Mouse (Mus musculus) thymus, adult 2 months (tissue): ENCODE measurements around the gene Arhgef11. TPM values are rescaled to one million over a fixed set of nuclear protein-coding genes. Genes with fewer than 3 reads are reported as not detected.

Experiments
- DNase-seq: peaks from one replicate; pipeline ENCODE4 v3.0.0; 2021
- H3K27ac ChIP-seq: fragments of 200-500 bp; 2 replicates; pipeline ENCODE4 v1.5.1; 2012; ENCODE audit warnings: low read length, control low read depth; ENCODE audit not compliant: control insufficient read depth, insufficient read depth
- H3K27me3 ChIP-seq: fragments of 200-500 bp; 2 replicates; pipeline ENCODE4 v1.6.1; 2012; ENCODE audit warnings: mild to moderate bottlenecking, low read length, moderate library complexity, mixed read lengths; ENCODE audit not compliant: control insufficient read depth, insufficient read depth
- H3K36me3 ChIP-seq: fragments of 200-500 bp; 2 replicates; pipeline ENCODE4 v1.6.1; 2012; ENCODE audit warnings: mild to moderate bottlenecking, low read length, moderate library complexity; ENCODE audit not compliant: control insufficient read depth, insufficient read depth
- H3K4me1 ChIP-seq: fragments of 200-500 bp; replicated peaks from 2 replicates; pipeline ENCODE4 v1.6.1; 2012; ENCODE audit warnings: low read length; ENCODE audit not compliant: control insufficient read depth, insufficient read depth
- H3K4me3 ChIP-seq: fragments of 200-500 bp; 2 replicates; pipeline ENCODE4 v1.5.1; 2012; ENCODE audit warnings: mild to moderate bottlenecking, low read length, control low read depth, moderate library complexity; ENCODE audit not compliant: control insufficient read depth, insufficient read depth
- CTCF ChIP-seq: fragments of 200-500 bp; IDR thresholded peaks from 2 replicates; pipeline ENCODE4 v1.5.1; 2012; ENCODE audit warnings: mild to moderate bottlenecking, control low read depth, low read length, moderate library complexity, borderline replicate concordance; ENCODE audit not compliant: control insufficient read depth, poor library complexity, insufficient read depth; ENCODE audit errors: extremely low read depth
- POLR2A ChIP-seq: fragments of 200-500 bp; IDR thresholded peaks from 2 replicates; pipeline ENCODE4 v1.6.1; 2012; ENCODE audit warnings: mild to moderate bottlenecking, low read length, control low read depth, moderate library complexity; ENCODE audit not compliant: control insufficient read depth, poor library complexity, insufficient read depth; ENCODE audit errors: extremely low read depth
- WGBS: fragments of 180-500 bp; shearing (Covaris S2); methylation state at CpG from one replicate; pipeline ENCODE4 v1.1.7; 2018; 5-methylcytosine and 5-hydroxymethylcytosine counted together
- polyA plus RNA-seq: library from polyadenylated mRNA; depleted of rRNA; stranded (reverse); fragments of >200 nt; gene quantifications from 2 replicates; pipeline ENCODE4 v1.2.3, GENCODE M21; 2012

The Arhgef11 gene
- polyA plus RNA-seq, 1 experiment, result 37.0 TPM

DNA sequence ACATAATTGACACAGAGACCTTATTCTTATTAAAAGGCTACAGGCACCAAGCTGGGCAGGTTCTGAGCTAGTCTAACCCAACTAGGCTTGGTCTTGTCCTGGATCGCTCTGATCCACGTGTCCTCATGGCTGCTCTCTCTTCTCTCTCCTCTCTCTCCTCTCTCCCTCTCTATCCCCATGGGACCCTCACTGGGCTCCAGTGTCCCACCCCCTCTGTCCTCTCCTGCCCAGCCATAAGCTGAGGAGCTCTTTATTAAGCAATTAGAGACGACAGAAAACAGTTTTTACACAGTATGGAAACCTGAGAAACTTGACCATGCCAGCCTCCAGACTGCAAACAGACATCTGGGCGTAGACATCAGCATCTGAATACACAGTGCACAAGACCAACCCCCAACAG is 14.0 kb downstream of the Arhgef11 start:
- no peaks in the 10 kb centered on the region for H3K36me3 ChIP-seq
- no peaks in the 10 kb centered on the region for H3K4me1 ChIP-seq
- H3K27me3 ChIP-seq, result no peaks in the 10 kb centered on the region
- H3K4me3 ChIP-seq, result no peak overlapping the region
- no peak overlapping the region for H3K27ac ChIP-seq
- WGBS, result 96% methylated on average over 4 of the region's 4 CpGs
- DNase-seq, result no peak
- TF ChIP-seq POLR2A, result no peak
- TF ChIP-seq CTCF, result no peak

- WGBS, result 91% methylated on average over 4 of the region's 4 CpGs
Observed at GRCm38 (mm10) chr3:87635514-87635913, 18.2 kb downstream of the Arhgef11 start.

GRCm38 (mm10) chr3:87643453-87643852 is 26.1 kb downstream of the Arhgef11 start:
- 94% methylated on average over 1 of the region's 1 CpGs for WGBS
- H3K4me1 ChIP-seq, result no peaks in the 10 kb centered on the region
- H3K36me3 ChIP-seq, result no peaks in the 10 kb centered on the region
- TF ChIP-seq CTCF, result no peak
- no peak for TF ChIP-seq POLR2A
- H3K27me3 ChIP-seq, result no peaks in the 10 kb centered on the region
- no peak for DNase-seq
- H3K27ac ChIP-seq, result no peak overlapping the region
- no peak overlapping the region for H3K4me3 ChIP-seq

More at GRCm38 (mm10) chr3:87635514-87635913, 18.2 kb downstream of the Arhgef11 start:
- no peaks in the 10 kb centered on the region for H3K36me3 ChIP-seq
- TF ChIP-seq CTCF (no peak), POLR2A (no peak)
- no peak overlapping the region for H3K27ac ChIP-seq
- no peak overlapping the region for H3K4me3 ChIP-seq
- no peaks in the 10 kb centered on the region for H3K4me1 ChIP-seq
- no peaks in the 10 kb centered on the region for H3K27me3 ChIP-seq
- no peak for DNase-seq

DNA sequence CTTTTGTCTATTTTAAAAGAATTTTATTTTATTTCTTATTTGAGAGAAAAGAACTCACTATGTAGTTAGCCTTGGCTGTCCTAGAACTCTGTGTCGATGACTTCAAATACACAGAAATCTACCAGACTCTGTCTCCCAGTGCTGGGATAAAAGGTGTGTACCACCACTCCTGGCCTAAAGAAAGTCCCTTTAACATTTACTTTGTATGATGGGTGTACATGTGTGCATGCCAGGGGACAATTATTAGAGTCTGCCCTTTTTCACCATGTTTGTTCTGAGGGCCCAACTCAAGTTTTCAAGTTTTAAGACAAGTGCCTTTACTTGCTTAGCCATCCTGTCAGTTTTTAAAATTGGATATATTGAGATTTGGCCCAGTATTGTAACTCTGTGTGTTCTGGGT is 28.8 kb downstream of the Arhgef11 start:
- Histone ChIP-seq H3K36me3 (no peaks in the 10 kb centered on the region), H3K27me3 (no peaks in the 10 kb centered on the region), H3K27ac (no peak overlapping the region), H3K4me1 (no peaks in the 10 kb centered on the region), H3K4me3 (no peak overlapping the region)
- TF ChIP-seq POLR2A, result no peak
- no peak for TF ChIP-seq CTCF
- WGBS, result 98% methylated on average over 1 of the region's 1 CpGs
- no peak for DNase-seq

- Histone ChIP-seq H3K4me3 (no peak overlapping the region), H3K4me1 (no peaks in the 10 kb centered on the region), H3K36me3 (no peaks in the 10 kb centered on the region), H3K27me3 (no peaks in the 10 kb centered on the region), H3K27ac (no peak overlapping the region)
- TF ChIP-seq POLR2A, result no peak
- TF ChIP-seq CTCF, result no peak
- DNase-seq, result no peak
- 92% methylated on average over 3 of the region's 3 CpGs for whole genome bisulfite sequencing
Observed at GRCm38 (mm10) chr3:87649063-87649462, 31.7 kb downstream of the Arhgef11 start.

DNA sequence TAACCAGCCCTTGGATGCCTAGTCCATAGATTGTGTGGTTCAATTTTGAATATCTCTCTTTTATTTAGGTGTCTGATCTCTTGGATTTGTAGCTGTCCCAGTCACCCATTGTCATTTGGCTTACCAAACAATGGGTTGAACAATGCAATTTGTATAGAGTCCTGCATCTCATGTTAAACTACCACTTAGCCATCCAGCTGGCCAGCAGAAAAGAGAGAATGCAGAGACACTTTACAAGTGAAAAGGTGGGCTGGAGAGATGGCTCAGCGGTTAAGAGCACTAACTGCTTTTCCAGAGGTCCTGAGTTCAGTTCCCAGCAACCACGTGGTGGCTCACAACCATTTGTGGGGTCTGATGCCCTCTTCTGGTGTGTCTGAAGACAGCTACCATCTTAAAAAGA is 41.0 kb downstream of the Arhgef11 start:
- Histone ChIP-seq H3K27me3 (no peaks in the 10 kb centered on the region), H3K4me1 (no peaks in the 10 kb centered on the region), H3K36me3 (no peaks in the 10 kb centered on the region), H3K27ac (no peak overlapping the region), H3K4me3 (no peak overlapping the region)
- WGBS, result 83% methylated on average over 2 of the region's 2 CpGs
- TF ChIP-seq CTCF, result no peak
- TF ChIP-seq POLR2A, result no peak
- DNase-seq, result no peak

- 95% methylated on average over 9 of the region's 9 CpGs for WGBS
- no peaks in the 10 kb centered on the region for H3K27me3 ChIP-seq
- H3K4me3 ChIP-seq, result no peak overlapping the region
- no peaks in the 10 kb centered on the region for H3K36me3 ChIP-seq
- no peak for TF ChIP-seq CTCF
- TF ChIP-seq POLR2A, result no peak
- no peak for DNase-seq
- H3K27ac ChIP-seq, result no peak overlapping the region
- H3K4me1 ChIP-seq, result no peaks in the 10 kb centered on the region
Observed at GRCm38 (mm10) chr3:87659692-87660429, 42.5 kb downstream of the Arhgef11 start.
